Mouse (Mus musculus) kidney, postnatal 0 days (tissue): ENCODE data around the gene Cnr2. TPM values are rescaled to one million over a fixed set of nuclear protein-coding genes. Genes with fewer than 3 reads are reported as not detected.
A peak's percentile ranks its signal among the peaks of the same experiment; 100 is the strongest.

Source experiments
- ATAC-seq: fragments of 200-750 bp; cut with Nextera tagmentation; replicated peaks from 2 replicates; pipeline ENCODE4 v1.8.0; 2017; ENCODE audit warnings: low read depth, moderate number of reproducible peaks, moderate TSS enrichment, moderate library complexity; ENCODE audit not compliant: low FRiP score
- DNase-seq: peaks from one replicate; pipeline ENCODE4 v3.0.0-alpha.2; 2016; ENCODE audit warnings: low spot score
- H3K27ac ChIP-seq: fragments of 300-500 bp; sonication (generic); 2 replicates; pipeline ENCODE4 v1.5.1; 2014; ENCODE audit warnings: mild to moderate bottlenecking
- H3K27me3 ChIP-seq: fragments of 300-500 bp; sonication (generic); 2 replicates; pipeline ENCODE4 v1.6.1; 2014; ENCODE audit warnings: low read length, mixed read lengths; ENCODE audit not compliant: insufficient read depth
- H3K36me3 ChIP-seq: fragments of 300-500 bp; sonication (generic); 2 replicates; pipeline ENCODE4 v1.6.1; 2014; ENCODE audit warnings: low read length, mixed read lengths; ENCODE audit not compliant: insufficient read depth
- H3K4me1 ChIP-seq: fragments of 300-500 bp; sonication (generic); replicated peaks from 2 replicates; pipeline ENCODE4 v1.6.1; 2014; ENCODE audit warnings: antibody characterized with exemption, low read length, mixed read lengths; ENCODE audit not compliant: insufficient read depth
- H3K4me2 ChIP-seq: fragments of 300-500 bp; sonication (generic); 2 replicates; pipeline ENCODE4 v1.6.1; 2014; ENCODE audit warnings: mild to moderate bottlenecking, low read length, moderate library complexity, mixed read lengths
- H3K4me3 ChIP-seq: fragments of 300-500 bp; sonication (generic); replicated peaks from 2 replicates; pipeline ENCODE4 v1.5.1; 2014; ENCODE audit warnings: low read depth, low read length
- H3K9ac ChIP-seq: fragments of 300-500 bp; sonication (generic); 2 replicates; pipeline ENCODE4 v1.6.1; 2014; ENCODE audit warnings: low read depth, low read length
- H3K9me3 ChIP-seq: fragments of 300-500 bp; sonication (generic); replicated peaks from 2 replicates; pipeline ENCODE4 v1.6.1; 2016; ENCODE audit warnings: low read length, inconsistent platforms, mixed read lengths
- CTCF ChIP-seq: IDR thresholded peaks from 2 replicates; pipeline ENCODE4 v1.5.1; 2016; ENCODE audit warnings: antibody characterized with exemption, low read depth, mild to moderate bottlenecking, moderate library complexity
- WGBS: fragments of 180-500 bp; shearing (Covaris S2); extraction: QIAGEN DNeasy Blood & Tissue Kit; methylation state at CpG from one replicate; pipeline ENCODE4 v1.1.7; 2014; 5-methylcytosine and 5-hydroxymethylcytosine counted together
- polyA plus RNA-seq: library from polyadenylated mRNA; unstranded; fragments of >200 nt; fragmentation: Nextera tagmentation; extraction: Ambion mirVana; gene quantifications from 2 replicates; pipeline ENCODE4 v1.2.1, GENCODE M21; 2015

The Cnr2 gene
- polyA plus RNA-seq, 1 experiment from 2014 or later: 0.68 TPM

- H3K27me3 ChIP-seq: no peaks in the 10 kb centered on the region
- no peaks in the 10 kb centered on the region for H3K9me3 ChIP-seq
- H3K4me3 ChIP-seq: peak overlapping the region; percentile 79
- H3K4me2 ChIP-seq: peak overlapping the region; percentile 86
- peaks cover 12% of the 10 kb centered on the region; the same call in 1 of the 2 replicates for H3K4me1 ChIP-seq
- DNase-seq (no peak), ATAC-seq (0 out of 2 replicates have a peak, but pooled peaks have one; percentile 5)
- peak overlapping the region; percentile 77 for H3K27ac ChIP-seq
- TF ChIP-seq CTCF: no peak
- H3K9ac ChIP-seq: peak overlapping the region; percentile 79; the same call in 1 of the 2 replicates
- WGBS: 77% methylated on average over 10 of the region's 10 CpGs
- 0 out of 2 replicates have a peak, but pooled peaks cover under 1% of the 10 kb centered on the region for H3K36me3 ChIP-seq
Observed at GRCm38 (mm10) chr4:135945706-135946105, 50.5 kb downstream of the Cnr2 start.

DNA sequence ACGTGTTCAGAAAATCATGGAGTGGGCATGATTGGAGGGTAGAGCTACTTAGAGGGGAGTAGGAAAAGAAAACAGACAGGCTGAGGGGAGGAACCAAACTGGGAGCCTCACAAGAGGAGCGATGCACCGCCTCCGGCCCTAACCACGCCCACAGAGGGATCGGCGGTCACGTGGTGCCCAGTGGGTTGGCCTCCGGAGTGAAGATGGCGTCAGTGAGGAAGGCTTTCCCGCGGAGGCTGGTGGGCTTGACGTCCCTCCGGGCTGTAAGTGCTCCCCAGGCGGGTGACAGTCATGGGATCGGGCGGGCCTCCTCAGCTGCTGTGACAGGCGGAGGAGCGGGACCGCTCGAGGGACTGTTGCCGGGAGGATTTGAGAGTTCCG lies 51.1 kb downstream of the Cnr2 start, which contains the start of gene Hmgcl:
TSS of gene Hmgcl (plus strand) at position 171 of the 381 bp plus-strand sequence.
- ATAC-seq: peak; percentile 89
- no peak for TF ChIP-seq CTCF
- peak within 1 kb of the TSS; percentile 79 for H3K9ac ChIP-seq
- H3K27ac ChIP-seq: peak within 1 kb of the TSS; percentile 77
- H3K36me3 ChIP-seq: 0 out of 2 replicates have a peak, but pooled peaks cover 3% of the 10 kb centered on the region
- H3K27me3 ChIP-seq: no peaks in the 10 kb centered on the region
- no peaks in the 10 kb centered on the region for H3K9me3 ChIP-seq
- peak within 1 kb of the TSS; percentile 79 for H3K4me3 ChIP-seq
- peaks cover 12% of the 10 kb centered on the region; the same call in 1 of the 2 replicates for H3K4me1 ChIP-seq
- peak; percentile 97 for DNase-seq
- peak within 1 kb of the TSS; percentile 86 for H3K4me2 ChIP-seq
- under 1% methylated on average over 23 of the region's 23 CpGs for WGBS

- Histone ChIP-seq H3K4me2 (peak overlapping the region; percentile 86), H3K4me1 (peaks cover 12% of the 10 kb centered on the region; the same call in 1 of the 2 replicates), H3K27ac (peak overlapping the region; percentile 77), H3K36me3 (0 out of 2 replicates have a peak, but pooled peaks cover 3% of the 10 kb centered on the region), H3K4me3 (peak overlapping the region; percentile 79), H3K27me3 (no peaks in the 10 kb centered on the region), H3K9me3 (no peaks in the 10 kb centered on the region), H3K9ac (peak overlapping the region; percentile 79)
- DNase-seq (peak; percentile 44), ATAC-seq (peak; percentile 14)
- under 1% methylated on average over 28 of the region's 28 CpGs for WGBS
- no peak for TF ChIP-seq CTCF
Observed at GRCm38 (mm10) chr4:135946659-135947301, 51.6 kb downstream of the Cnr2 start.

GRCm38 (mm10) chr4:135948142-135948541 lies 52.9 kb downstream of the Cnr2 start:
- no peak for TF ChIP-seq CTCF
- Histone ChIP-seq H3K9ac (no peak overlapping the region), H3K4me2 (no peak overlapping the region), H3K27me3 (no peaks in the 10 kb centered on the region), H3K4me1 (peaks cover 12% of the 10 kb centered on the region; the same call in 1 of the 2 replicates), H3K9me3 (no peaks in the 10 kb centered on the region), H3K27ac (no peak overlapping the region), H3K4me3 (no peak overlapping the region), H3K36me3 (0 out of 2 replicates have a peak, but pooled peaks cover 3% of the 10 kb centered on the region)
- WGBS: 87% methylated on average over 8 of the region's 8 CpGs
- no peak for ATAC-seq
- no peak for DNase-seq

DNA sequence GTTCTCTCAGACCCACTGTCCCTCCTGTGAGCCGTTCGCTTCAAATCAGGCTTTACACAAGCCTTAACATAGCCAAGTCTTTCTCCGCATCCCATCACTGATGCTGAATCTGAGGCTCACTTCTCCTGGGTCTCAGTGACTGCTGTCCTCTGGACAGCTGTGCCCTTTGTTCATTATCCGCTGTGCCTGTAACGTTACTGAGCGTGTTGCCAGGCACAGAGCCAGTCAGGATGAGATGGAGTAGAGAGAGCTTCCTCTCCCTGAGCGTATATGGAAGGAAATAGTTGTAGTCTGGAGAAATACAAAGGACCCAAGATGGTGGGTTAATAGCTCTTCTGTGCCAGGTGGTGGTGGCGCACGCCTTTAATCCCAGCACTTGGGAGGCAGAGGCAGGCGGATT lies 54.3 kb downstream of the Cnr2 start:
- Histone ChIP-seq H3K9me3 (no peaks in the 10 kb centered on the region), H3K4me2 (no peak overlapping the region), H3K4me1 (peaks cover 12% of the 10 kb centered on the region; the same call in 1 of the 2 replicates), H3K27me3 (no peaks in the 10 kb centered on the region), H3K36me3 (peaks cover 6% of the 10 kb centered on the region; the same call in 1 of the 2 replicates), H3K9ac (no peak overlapping the region), H3K4me3 (no peak overlapping the region), H3K27ac (peak overlapping the region; percentile 31; the same call in 1 of the 2 replicates)
- no peak for ATAC-seq
- TF ChIP-seq CTCF: no peak
- DNase-seq: no peak
- 78% methylated on average over 10 of the region's 10 CpGs for WGBS

DNA sequence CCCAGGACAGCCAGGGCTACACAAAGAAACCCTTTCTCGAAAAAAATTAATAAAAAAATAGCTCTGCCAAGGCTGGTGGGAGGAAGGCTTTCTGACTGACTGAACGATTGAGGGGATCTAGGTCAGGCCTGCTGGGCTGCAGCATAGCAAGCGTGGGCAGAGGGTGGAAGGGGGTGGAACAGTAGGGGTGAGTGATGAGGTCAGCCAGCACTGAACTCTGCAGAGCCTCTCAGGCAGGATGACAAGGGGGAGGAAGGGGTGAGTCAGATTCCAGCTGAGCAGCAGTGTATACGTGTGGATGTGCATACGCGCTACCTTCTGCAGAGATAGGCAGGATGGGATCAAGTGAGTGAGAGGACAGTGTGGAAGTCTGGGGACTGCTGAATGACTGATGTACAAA lies 54.7 kb downstream of the Cnr2 start:
- Histone ChIP-seq H3K4me1 (peaks cover 12% of the 10 kb centered on the region; the same call in 1 of the 2 replicates), H3K4me3 (no peak overlapping the region), H3K27ac (peak overlapping the region; percentile 31; the same call in 1 of the 2 replicates), H3K4me2 (no peak overlapping the region), H3K27me3 (no peaks in the 10 kb centered on the region), H3K36me3 (peaks cover 6% of the 10 kb centered on the region; the same call in 1 of the 2 replicates), H3K9ac (no peak overlapping the region), H3K9me3 (no peaks in the 10 kb centered on the region)
- DNase-seq (peak; percentile 45), ATAC-seq (no peak; the same call in 1 of the 2 replicates)
- no peak for TF ChIP-seq CTCF
- WGBS: 18% methylated on average over 6 of the region's 6 CpGs
